Mouse (Mus musculus) heart, embryonic 14.5 days (tissue): ENCODE results near the gene Tmcc2. TPM values are rescaled to one million over a fixed set of nuclear protein-coding genes. Genes with fewer than 3 reads are reported as not detected.
A peak's percentile ranks its signal among the peaks of the same experiment; 100 is the strongest.

Experiments used
- ATAC-seq: fragments of 200-750 bp; cut with Nextera tagmentation; 2 replicates; pipeline ENCODE4 v1.8.0; 2017; ENCODE audit warnings: low read depth, moderate TSS enrichment; ENCODE audit not compliant: insufficient number of reproducible peaks, insufficient read depth, low FRiP score
- H3K27ac ChIP-seq, 2 experiments: fragments of 200-500 bp in 1 of 2; fragments of 300-500 bp in 1 of 2; sonication (generic) in 1 of 2; replicated peaks in 1 of 2; 2 replicates each; pipeline ENCODE4 v1.5.1; 2012 to 2014; ENCODE audit warnings: low read depth in 2 of 2, low read length in 2 of 2, control low read depth in 1 of 2, mild to moderate bottlenecking in 1 of 2, mixed read lengths in 1 of 2; ENCODE audit not compliant: control insufficient read depth in 1 of 2, insufficient read depth in 1 of 2
- H3K27me3 ChIP-seq: fragments of 300-500 bp; sonication (generic); 2 replicates; pipeline ENCODE4 v1.6.1; 2014; ENCODE audit warnings: mild to moderate bottlenecking, low read length, control low read depth; ENCODE audit not compliant: control insufficient read depth, insufficient read depth
- H3K36me3 ChIP-seq: fragments of 300-500 bp; sonication (generic); 2 replicates; pipeline ENCODE4 v1.6.1; 2014; ENCODE audit warnings: mild to moderate bottlenecking, control low read depth, low read length, mixed read lengths; ENCODE audit not compliant: control insufficient read depth, insufficient read depth
- H3K4me1 ChIP-seq, 2 experiments: fragments of 200-500 bp in 1 of 2; fragments of 300-500 bp in 1 of 2; sonication (generic) in 1 of 2; 2 replicates each; pipeline ENCODE4 v1.6.1; 2012 to 2014; ENCODE audit warnings: low read length in 2 of 2, control low read depth in 1 of 2, mixed read lengths in 1 of 2; ENCODE audit not compliant: control insufficient read depth in 2 of 2, insufficient read depth in 2 of 2
- H3K4me2 ChIP-seq: fragments of 300-500 bp; sonication (generic); 2 replicates; pipeline ENCODE4 v1.6.1; 2014; ENCODE audit warnings: mild to moderate bottlenecking, low read length
- H3K4me3 ChIP-seq, 2 experiments: fragments of 200-500 bp in 1 of 2; fragments of 300-500 bp in 1 of 2; sonication (generic) in 1 of 2; 2 replicates each; pipeline ENCODE4 v1.5.1; 2012 to 2014; ENCODE audit warnings: low read length in 2 of 2, mild to moderate bottlenecking in 2 of 2, control low read depth in 1 of 2, low read depth in 1 of 2, moderate library complexity in 1 of 2; ENCODE audit not compliant: control insufficient read depth in 1 of 2, insufficient read depth in 1 of 2
- H3K9ac ChIP-seq: fragments of 300-500 bp; sonication (generic); 2 replicates; pipeline ENCODE4 v1.6.1; 2014; ENCODE audit warnings: mild to moderate bottlenecking, low read length
- H3K9me3 ChIP-seq: fragments of 300-500 bp; sonication (generic); 2 replicates; pipeline ENCODE4 v1.6.1; 2016; ENCODE audit warnings: low read length, control low read depth; ENCODE audit not compliant: control insufficient read depth
- WGBS: fragments of 180-500 bp; shearing (Covaris S2); extraction: QIAGEN DNeasy Blood & Tissue Kit; methylation state at CpG from one replicate; pipeline ENCODE4 v1.1.7; 2014; 5-methylcytosine and 5-hydroxymethylcytosine counted together
- polyA plus RNA-seq: library from polyadenylated mRNA; unstranded; fragments of >200 nt; fragmentation: Nextera tagmentation; extraction: Ambion mirVana; gene quantifications from 2 replicates; pipeline ENCODE4 v1.2.1, GENCODE M21; 2014

Tmcc2 gene
- polyA plus RNA-seq, 1 experiment from 2014 or later, result 8.1 TPM

GRCm38 (mm10) chr1:132389886-132390585 is 1.0 kb downstream of the Tmcc2 start:
- peak overlapping the region; percentile 87; the same call in 1 of the 2 replicates for H3K9ac ChIP-seq

GRCm38 (mm10) chr1:132388813-132389803 is 2.0 kb downstream of the Tmcc2 start:
- peaks cover 27 to 42% of the 10 kb centered on the region in 2 experiments for H3K4me1 ChIP-seq
- peak overlapping the region; percentile 87; the same call in 1 of the 2 replicates for H3K9ac ChIP-seq
- H3K27me3 ChIP-seq, result no peaks in the 10 kb centered on the region
- no peaks in the 10 kb centered on the region for H3K9me3 ChIP-seq
- no peak for ATAC-seq
- H3K27ac ChIP-seq, result peak overlapping the region; percentile 50 to 64
- 44% methylated on average over 8 of the region's 8 CpGs for WGBS
- peak overlapping the region; percentile 73 to 75; a peak in 3 of 4 replicates for H3K4me3 ChIP-seq
- H3K4me2 ChIP-seq, result peak overlapping the region; percentile 95
- no peaks in the 10 kb centered on the region for H3K36me3 ChIP-seq

More at GRCm38 (mm10) chr1:132389886-132390585, 1.0 kb downstream of the Tmcc2 start:
- H3K36me3 ChIP-seq, result no peaks in the 10 kb centered on the region
- H3K4me2 ChIP-seq, result peak overlapping the region; percentile 95
- peak overlapping the region in 1 of 2 experiments; percentile 64; a peak in 1 of 4 replicates for H3K27ac ChIP-seq
- ATAC-seq, result no peak
- 28% methylated on average over 15 of the region's 15 CpGs for WGBS
- no peaks in the 10 kb centered on the region for H3K9me3 ChIP-seq
- no peaks in the 10 kb centered on the region for H3K27me3 ChIP-seq
- H3K4me1 ChIP-seq, result peaks cover 24 to 33% of the 10 kb centered on the region in 2 experiments
- H3K4me3 ChIP-seq, result peak overlapping the region; percentile 73 to 75

- Histone ChIP-seq H3K36me3 (0 out of 2 replicates have a peak, but pooled peaks cover 4% of the 10 kb centered on the region), H3K27me3 (no peaks in the 10 kb centered on the region), H3K4me3 (no peak overlapping the region), H3K4me2 (peak overlapping the region; percentile 95), H3K27ac (peak overlapping the region; percentile 39 to 50), H3K4me1 (peaks cover 27 to 42% of the 10 kb centered on the region in 2 experiments), H3K9me3 (no peaks in the 10 kb centered on the region), H3K9ac (peak overlapping the region; percentile 26; the same call in 1 of the 2 replicates)
- peak; percentile 42; the same call in 1 of the 2 replicates for ATAC-seq
- 12% methylated on average over 4 of the region's 4 CpGs for WGBS
Measured at GRCm38 (mm10) chr1:132387943-132388342, 3.1 kb downstream of the Tmcc2 start.

GRCm38 (mm10) chr1:132386266-132386665 is 4.8 kb downstream of the Tmcc2 start:
- Histone ChIP-seq H3K9me3 (no peaks in the 10 kb centered on the region), H3K4me2 (no peak overlapping the region), H3K27me3 (no peaks in the 10 kb centered on the region), H3K27ac (no peak overlapping the region), H3K4me1 (peaks cover 25 to 42% of the 10 kb centered on the region in 2 experiments), H3K36me3 (peaks cover 10% of the 10 kb centered on the region; the same call in 1 of the 2 replicates), H3K4me3 (no peak overlapping the region), H3K9ac (no peak overlapping the region)
- 91% methylated on average over 4 of the region's 4 CpGs for WGBS
- ATAC-seq, result no peak

- no peaks in the 10 kb centered on the region for H3K27me3 ChIP-seq
- H3K4me1 ChIP-seq, result peaks cover 25 to 42% of the 10 kb centered on the region in 2 experiments
- H3K9ac ChIP-seq, result no peak overlapping the region
- ATAC-seq, result no peak
- 62% methylated on average over 4 of the region's 4 CpGs for WGBS
- no peak overlapping the region for H3K4me3 ChIP-seq
- no peak overlapping the region for H3K4me2 ChIP-seq
- H3K27ac ChIP-seq, result no peak overlapping the region
- no peaks in the 10 kb centered on the region for H3K9me3 ChIP-seq
- H3K36me3 ChIP-seq, result peaks cover 16% of the 10 kb centered on the region; the same call in 1 of the 2 replicates
Measured at GRCm38 (mm10) chr1:132385711-132386110, 5.4 kb downstream of the Tmcc2 start.

GRCm38 (mm10) chr1:132385266-132385665 is 5.8 kb downstream of the Tmcc2 start:
- Histone ChIP-seq H3K4me2 (no peak overlapping the region), H3K4me1 (peaks cover 24 to 42% of the 10 kb centered on the region in 2 experiments), H3K27ac (no peak overlapping the region), H3K9me3 (no peaks in the 10 kb centered on the region), H3K9ac (no peak overlapping the region), H3K36me3 (peaks cover 19% of the 10 kb centered on the region; the same call in 1 of the 2 replicates), H3K27me3 (no peaks in the 10 kb centered on the region), H3K4me3 (no peak overlapping the region)
- 58% methylated on average over 14 of the region's 14 CpGs for WGBS
- no peak for ATAC-seq

GRCm38 (mm10) chr1:132384001-132384554 is 7.0 kb downstream of the Tmcc2 start:
- ATAC-seq, result no peak
- Histone ChIP-seq H3K9me3 (no peaks in the 10 kb centered on the region), H3K27ac (no peak overlapping the region), H3K4me1 (peaks cover 16 to 30% of the 10 kb centered on the region in 2 experiments), H3K36me3 (peaks cover 31% of the 10 kb centered on the region), H3K4me2 (no peak overlapping the region), H3K27me3 (no peaks in the 10 kb centered on the region), H3K4me3 (no peak overlapping the region), H3K9ac (no peak overlapping the region; the same call in 1 of the 2 replicates)
- WGBS, result 88% methylated on average over 8 of the region's 8 CpGs
